In genomic region chr7:73422223-73423113, GRCm38 (mm10) we compare ENCODE assay signal across 8 mouse cellular contexts. TPM values are rescaled to one million over a fixed set of nuclear protein-coding genes. Genes with fewer than 3 reads are reported as not detected.
A peak's percentile ranks its signal among the peaks of the same experiment; 100 is the strongest.
DNase-seq lines count a peak whose midpoint lies in the region; ATAC-seq and TF ChIP-seq lines count a peak whose summit lies in the region.

No protein-coding gene starts in this region.

- no peak for TF ChIP-seq POLR2A in kidney, adult 2 months (IDR thresholded peaks at IDR 0.05; ENCODE audit: low read depth, low read length)

- no peaks in the 10 kb centered on the region for H3K4me1 ChIP-seq in kidney, adult 2 months (ENCODE audit: control insufficient read depth, insufficient read depth, low read length)
- H3K4me1 ChIP-seq in limb, embryonic 11.5 days (ENCODE audit: control insufficient read depth, insufficient read depth, low read length), result peaks cover 3% of the 10 kb centered on the region; the same call in 1 of the 2 replicates

- ATAC-seq in limb, embryonic 11.5 days (ENCODE audit: insufficient number of reproducible peaks, low FRiP score, low TSS enrichment, low read depth), result 0 out of 2 replicates have a peak, but pooled peaks have one; percentile 13

- no peak overlapping the region for H3K4me2 ChIP-seq in limb, embryonic 11.5 days (ENCODE audit: low read depth, severe bottlenecking)

- no peak overlapping the region for H3K9ac ChIP-seq in limb, embryonic 11.5 days (ENCODE audit: low read length)

- H3K27me3 ChIP-seq in kidney, adult 2 months (replicated peaks; ENCODE audit: control insufficient read depth, insufficient read depth, low read length), result no peaks in the 10 kb centered on the region
- H3K27me3 ChIP-seq in limb, embryonic 11.5 days (ENCODE audit: control insufficient read depth, insufficient read depth, low read length), result no peaks in the 10 kb centered on the region

- DNase-seq in 3T3-L1 (ENCODE audit: low read depth, low spot score), result peak; percentile 88
- peak; percentile 91 for DNase-seq in NIH3T3 (ENCODE audit: low read depth)
- DNase-seq in cerebellum, postnatal 14 days, result peak; percentile 89 to 92
- DNase-seq in frontal cortex, postnatal 14 days (ENCODE audit: low spot score in 2 of 2), result peak; percentile 70 to 86
- DNase-seq in kidney, adult 2 months, result peak; percentile 77
- peak; percentile 86 for DNase-seq in limb, embryonic 11.5 days (ENCODE audit: low spot score)
- peak; percentile 76 for DNase-seq in naive thymus-derived CD4-positive, alpha-beta T cell, adult 2 months (ENCODE audit: low read depth)
- peak; percentile 64 for DNase-seq in telencephalon, adult 2 months (ENCODE audit: low read depth, low spot score)

- no peaks in the 10 kb centered on the region for H3K36me3 ChIP-seq in kidney, adult 2 months (ENCODE audit: control insufficient read depth, insufficient read depth, low read length)
- peaks cover 12% of the 10 kb centered on the region; the same call in 1 of the 2 replicates for H3K36me3 ChIP-seq in limb, embryonic 11.5 days (ENCODE audit: control insufficient read depth, insufficient read depth, low read length)

- 26% methylated on average over 12 of the region's 12 CpGs for WGBS in kidney, adult 2 months
- WGBS in limb, embryonic 11.5 days, result 33% methylated on average over 12 of the region's 12 CpGs

- TF ChIP-seq CTCF in kidney, adult 2 months (conservative IDR thresholded peaks at IDR 0.05; ENCODE audit: insufficient read depth, insufficient read length, low read depth, low read length), result peak; percentile 93

- H3K9me3 ChIP-seq in limb, embryonic 11.5 days (ENCODE audit: control insufficient read depth, low read length), result no peaks in the 10 kb centered on the region

- H3K27ac ChIP-seq in kidney, adult 2 months (ENCODE audit: insufficient read depth, low read depth, low read length), result no peak overlapping the region
- H3K27ac ChIP-seq in limb, embryonic 11.5 days (replicated peaks; ENCODE audit: low read depth, low read length), result no peak overlapping the region

- H3K4me3 ChIP-seq in kidney, adult 2 months (ENCODE audit: insufficient read depth, low read depth, low read length), result no peak overlapping the region
- H3K4me3 ChIP-seq in limb, embryonic 11.5 days (ENCODE audit: low read depth, low read length), result no peak overlapping the region

RNA-seq across cellular contexts. Expression of gene Rgma, which starts 47.2 kb away (rescaled TPM):
- 7.2 and 8.7 TPM in 2 replicates for polyA plus RNA-seq in kidney, adult 2 months (2012; rRNA removed)
- polyA plus RNA-seq in limb, embryonic 11.5 days (2014; fragmentation: Nextera tagmentation; extraction: Ambion mirVana), result 27.1 and 28.6 TPM in 2 replicates
